ENCODE assay signal across 31 mouse cellular contexts in genomic region chr1:179571686-179572085, GRCm38 (mm10).
"Had no signal": no experiment of that assay in that cellular context is flagged by ENCODE, and none has a peak within 500 bp of the region (broad histone marks: within the 10 kb centered on the region; RNA-seq: fewer than 3 reads in every experiment).

No protein-coding gene starts in this region.

- ATAC-seq: liver, embryonic 12.5 days; lung, postnatal 0 days; midbrain, embryonic 13.5 days; midbrain, embryonic 15.5 days; midbrain, embryonic 16.5 days had no signal

- H3K9ac ChIP-seq: limb, embryonic 12.5 days; limb, embryonic 13.5 days; limb, embryonic 15.5 days; liver, embryonic 12.5 days; liver, embryonic 13.5 days; liver, embryonic 14.5 days; liver, embryonic 15.5 days; lung, embryonic 14.5 days; lung, embryonic 15.5 days; midbrain, embryonic 12.5 days; midbrain, embryonic 13.5 days; midbrain, embryonic 15.5 days; neural tube, embryonic 12.5 days; neural tube, embryonic 13.5 days had no signal

- DNase-seq: left cerebral cortex, postnatal 4 days; liver, embryonic 13.5 days; lung, adult 18-20 months; lung, adult 2 months; lung, embryonic 14.5 days; lung, postnatal 10 days; lung, postnatal 14 days; lung, postnatal 36 days; lung, postnatal 4 days; midbrain, embryonic 14.5 days had no signal

- H3K4me1 ChIP-seq: midbrain, embryonic 15.5 days had no signal

- H3K9me3 ChIP-seq: limb, embryonic 10.5 days; limb, embryonic 12.5 days; limb, embryonic 13.5 days; limb, embryonic 15.5 days; liver, embryonic 12.5 days; liver, embryonic 13.5 days; liver, embryonic 15.5 days; lung, embryonic 15.5 days; megakaryocyte, embryonic 14.5 days; midbrain, embryonic 10.5 days; midbrain, embryonic 12.5 days; midbrain, embryonic 13.5 days; midbrain, embryonic 15.5 days; neural tube, embryonic 12.5 days; neural tube, embryonic 13.5 days had no signal

- H3K4me2 ChIP-seq: limb, embryonic 12.5 days; limb, embryonic 13.5 days; limb, embryonic 15.5 days; liver, embryonic 12.5 days; liver, embryonic 13.5 days; liver, embryonic 15.5 days; lung, embryonic 14.5 days; lung, embryonic 15.5 days; midbrain, embryonic 11.5 days; midbrain, embryonic 12.5 days; midbrain, embryonic 13.5 days; midbrain, embryonic 15.5 days; neural tube, embryonic 12.5 days; neural tube, embryonic 13.5 days had no signal

- H3K4me3 ChIP-seq: left cerebral cortex, adult 2 months; limb, embryonic 10.5 days; limb, embryonic 12.5 days; limb, embryonic 13.5 days; limb, embryonic 15.5 days; liver, embryonic 12.5 days; liver, embryonic 13.5 days; liver, embryonic 15.5 days; lung, embryonic 15.5 days; midbrain, embryonic 10.5 days; midbrain, embryonic 12.5 days; midbrain, embryonic 13.5 days; midbrain, embryonic 15.5 days; myocyte; neural tube, embryonic 12.5 days; neural tube, embryonic 13.5 days had no signal

- H3K36me3 ChIP-seq: limb, embryonic 10.5 days; limb, embryonic 12.5 days; limb, embryonic 13.5 days; limb, embryonic 15.5 days; liver, embryonic 12.5 days; liver, embryonic 13.5 days; liver, embryonic 15.5 days; lung, embryonic 15.5 days; midbrain, embryonic 10.5 days; midbrain, embryonic 12.5 days; midbrain, embryonic 13.5 days; midbrain, embryonic 15.5 days; neural tube, embryonic 12.5 days; neural tube, embryonic 13.5 days had no signal

- H3K27ac ChIP-seq: left cerebral cortex, adult 2 months; limb, embryonic 10.5 days; limb, embryonic 12.5 days; limb, embryonic 13.5 days; limb, embryonic 15.5 days; liver, embryonic 12.5 days; liver, embryonic 13.5 days; liver, embryonic 14.5 days; liver, embryonic 15.5 days; lung, embryonic 15.5 days; macrophage; midbrain, embryonic 10.5 days; midbrain, embryonic 12.5 days; midbrain, embryonic 13.5 days; midbrain, embryonic 15.5 days; neural tube, embryonic 12.5 days; neural tube, embryonic 13.5 days had no signal

- H3K27me3 ChIP-seq: limb, embryonic 12.5 days; limb, embryonic 13.5 days; limb, embryonic 15.5 days; liver, embryonic 12.5 days; liver, embryonic 13.5 days; liver, embryonic 15.5 days; lung, embryonic 15.5 days; megakaryocyte, embryonic 14.5 days; midbrain, embryonic 12.5 days; midbrain, embryonic 13.5 days; midbrain, embryonic 15.5 days; neural tube, embryonic 12.5 days; neural tube, embryonic 13.5 days had no signal
